Mouse (Mus musculus) heart, adult 2 months (tissue): ENCODE data around the gene Lrfn4. TPM values are rescaled to one million over a fixed set of nuclear protein-coding genes. Genes with fewer than 3 reads are reported as not detected.
A peak's percentile ranks its signal among the peaks of the same experiment; 100 is the strongest.

Experiments used
- DNase-seq, 2 experiments: peaks; one replicate each; pipeline ENCODE4 v3.0.0; 2021
- H3K27ac ChIP-seq: fragments of 200-600 bp; 2 replicates; pipeline ENCODE4 v1.8.1; 2022
- H3K27me3 ChIP-seq: fragments of 200-500 bp; 2 replicates; pipeline ENCODE4 v1.6.1; 2012; ENCODE audit warnings: mild to moderate bottlenecking, low read length, inconsistent platforms, mixed read lengths; ENCODE audit not compliant: control insufficient read depth, insufficient read depth
- H3K36me3 ChIP-seq: fragments of 200-500 bp; 2 replicates; pipeline ENCODE4 v1.6.1; 2012; ENCODE audit warnings: low read length, inconsistent platforms; ENCODE audit not compliant: control insufficient read depth, insufficient read depth
- H3K4me1 ChIP-seq: fragments of 200-500 bp; 2 replicates; pipeline ENCODE4 v1.6.1; 2011; ENCODE audit warnings: low read length; ENCODE audit not compliant: control insufficient read depth, insufficient read depth
- H3K4me3 ChIP-seq: fragments of 200-600 bp; 2 replicates; pipeline ENCODE4 v1.8.1; 2022
- H3K79me2 ChIP-seq: fragments of 200-500 bp; replicated peaks from 2 replicates; pipeline ENCODE4 v1.6.1; 2012; ENCODE audit warnings: mild to moderate bottlenecking, inconsistent platforms, low read length, moderate library complexity, mixed read lengths; ENCODE audit not compliant: control insufficient read depth, insufficient read depth
- H3K9ac ChIP-seq: fragments of 200-500 bp; 2 replicates; pipeline ENCODE4 v1.6.1; 2012; ENCODE audit warnings: low read depth, mild to moderate bottlenecking, control low read depth, inconsistent platforms, low read length, mixed read lengths
- CTCF ChIP-seq: fragments of 200-600 bp; IDR thresholded peaks from 2 replicates; pipeline ENCODE4 v1.8.1; 2022; ENCODE audit warnings: antibody characterized with exemption, mild to moderate bottlenecking, moderate library complexity
- EP300 ChIP-seq: fragments of 200-500 bp; IDR thresholded peaks from 2 replicates; pipeline ENCODE4 v1.6.1; 2011; ENCODE audit warnings: low read depth, low read length, control low read depth; ENCODE audit not compliant: insufficient read depth
- POLR2A ChIP-seq: fragments of 200-500 bp; IDR thresholded peaks from 2 replicates; pipeline ENCODE4 v1.6.1; 2011; ENCODE audit warnings: mild to moderate bottlenecking, low read depth, low read length, control low read depth; ENCODE audit not compliant: insufficient read depth
- WGBS: fragments of 180-500 bp; shearing (Covaris S2); methylation state at CpG from one replicate; pipeline ENCODE4 v1.1.7; 2018; 5-methylcytosine and 5-hydroxymethylcytosine counted together
- intact Hi-C: fragments of 180-260 bp; cut with DNase I; formaldehyde crosslinking; loops from one replicate; pipeline ENCODE4 v1.15.1; 2025
- long read RNA-seq: library from polyadenylated mRNA; stranded (forward); transcript quantifications from one replicate; pipeline ENCODE4 v2.0.0, GENCODE M21; 2021
- polyA plus RNA-seq: library from polyadenylated mRNA; depleted of rRNA; stranded (reverse); fragments of >200 nt; gene quantifications from 2 replicates; pipeline ENCODE4 v1.2.3, GENCODE M21; 2012; rRNA removed
- total RNA-seq, 2 experiments: library from RNA; stranded (reverse); gene quantifications; 2 replicates each; pipeline ENCODE4 v1.2.3; 2021

Lrfn4 gene
- total RNA-seq (1 to 10 TPM; 7.7 to 9.4 TPM), polyA plus RNA-seq (12.4 and 15.3 TPM in 2 replicates)
- long read RNA-seq, transcript Lrfn4-202 (3 exons, 2,918 nt): major isoform, 7 of 17 reads
- long read RNA-seq, partial matches to known transcripts: 1 of 17 reads
- long read RNA-seq, other reads (novel, unspliced or antisense): 5 of 17 reads

DNA sequence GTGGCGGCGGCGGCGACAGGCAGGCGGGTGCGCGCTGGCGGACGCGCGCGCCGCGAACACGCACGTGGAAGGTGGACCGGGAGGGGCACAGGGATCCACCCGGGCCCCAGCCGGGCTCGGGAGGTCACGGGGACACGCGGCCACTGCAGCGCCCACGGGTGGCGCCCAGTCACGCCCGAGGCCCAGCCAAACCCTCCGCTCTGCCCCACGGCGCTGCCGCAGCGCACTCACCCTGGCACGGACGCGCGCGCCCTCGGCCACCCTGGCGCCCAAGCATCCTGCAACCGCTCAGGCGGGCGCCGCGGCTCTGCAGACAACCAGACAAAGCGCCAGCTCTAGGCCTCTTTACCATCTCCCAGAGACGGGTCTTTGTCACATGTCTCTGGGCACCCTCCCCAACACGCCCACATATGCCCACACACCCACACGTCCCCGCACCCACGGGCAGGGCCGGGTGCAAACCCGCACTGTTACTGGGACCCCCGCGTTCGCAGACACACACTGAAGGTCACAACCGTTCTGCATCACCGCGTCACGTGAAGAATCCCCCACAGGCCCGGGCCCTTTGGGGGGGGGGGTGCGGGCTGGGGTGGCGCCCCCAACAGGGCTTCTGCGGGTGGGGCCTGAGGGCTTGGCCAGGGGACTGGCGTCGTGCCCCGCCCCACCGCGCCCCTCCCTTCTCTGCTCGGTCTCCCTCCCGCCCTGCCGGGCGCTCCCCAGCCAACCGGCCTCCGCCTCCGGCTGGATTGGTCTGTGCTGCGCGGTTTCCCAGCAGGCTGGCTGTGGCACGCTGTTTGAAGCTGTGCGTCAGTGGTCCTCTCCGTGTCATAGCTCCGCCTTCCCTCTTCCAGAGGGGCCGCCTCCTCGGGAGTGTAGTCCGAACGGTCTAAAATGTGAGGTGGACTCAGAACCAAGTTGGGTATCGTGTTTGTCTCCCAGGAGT lies at the start of gene Lrfn4:
Lrfn4 (minus strand) TSS at position 517 of the 943 bp plus-strand sequence.
- peak within 1 kb of the TSS; percentile 71 for H3K27ac ChIP-seq
- DNase-seq: peak; percentile 81 to 88
- WGBS: under 1% methylated on average over 70 of the region's 87 CpGs
- H3K9ac ChIP-seq: peak within 1 kb of the TSS; percentile 84
- H3K4me3 ChIP-seq: peak within 1 kb of the TSS; percentile 82
- H3K27me3 ChIP-seq: no peaks in the 10 kb centered on the region
- intact Hi-C loops: no loop called here
- peaks cover 2% of the 10 kb centered on the region; the same call in 1 of the 2 replicates for H3K4me1 ChIP-seq
- H3K79me2 ChIP-seq: no peaks in the 10 kb centered on the region
- H3K36me3 ChIP-seq: no peaks in the 10 kb centered on the region
- TF ChIP-seq POLR2A (peak; percentile 35), CTCF (peak; percentile 51), EP300 (0 out of 2 replicates have a peak, but pooled peaks have one; percentile 5)

DNA sequence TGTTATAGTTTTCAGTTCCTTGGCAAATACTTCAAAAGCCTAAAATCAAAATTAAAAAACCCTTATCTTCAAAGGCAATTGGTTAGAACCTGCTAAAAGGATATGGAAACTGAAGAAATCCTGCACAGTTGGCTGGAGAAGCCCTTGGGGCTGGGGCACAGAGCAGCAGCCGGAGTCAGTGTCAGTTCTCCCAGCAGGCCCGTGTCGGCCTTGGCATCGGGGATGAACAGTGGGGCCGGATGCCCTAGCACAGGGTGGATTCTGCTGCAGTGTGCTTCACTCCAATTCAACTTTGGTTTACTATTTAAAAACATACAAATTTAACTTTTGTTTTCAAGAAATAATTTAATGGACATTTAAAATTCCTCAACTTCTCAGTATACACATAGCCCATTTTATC lies 42.7 kb upstream of the Lrfn4 start:
- no peak overlapping the region for H3K27ac ChIP-seq
- no peak overlapping the region for H3K4me3 ChIP-seq
- no peak for TF ChIP-seq EP300
- no peak for TF ChIP-seq CTCF
- TF ChIP-seq POLR2A: no peak
- H3K4me1 ChIP-seq: no peaks in the 10 kb centered on the region
- peaks cover 2% of the 10 kb centered on the region; the same call in 1 of the 2 replicates for H3K27me3 ChIP-seq
- no peak overlapping the region for H3K9ac ChIP-seq
- WGBS: 91% methylated on average over 5 of the region's 5 CpGs
- intact Hi-C loops: no loop called here
- no peaks in the 10 kb centered on the region for H3K79me2 ChIP-seq
- DNase-seq: no peak
- no peaks in the 10 kb centered on the region for H3K36me3 ChIP-seq

DNA sequence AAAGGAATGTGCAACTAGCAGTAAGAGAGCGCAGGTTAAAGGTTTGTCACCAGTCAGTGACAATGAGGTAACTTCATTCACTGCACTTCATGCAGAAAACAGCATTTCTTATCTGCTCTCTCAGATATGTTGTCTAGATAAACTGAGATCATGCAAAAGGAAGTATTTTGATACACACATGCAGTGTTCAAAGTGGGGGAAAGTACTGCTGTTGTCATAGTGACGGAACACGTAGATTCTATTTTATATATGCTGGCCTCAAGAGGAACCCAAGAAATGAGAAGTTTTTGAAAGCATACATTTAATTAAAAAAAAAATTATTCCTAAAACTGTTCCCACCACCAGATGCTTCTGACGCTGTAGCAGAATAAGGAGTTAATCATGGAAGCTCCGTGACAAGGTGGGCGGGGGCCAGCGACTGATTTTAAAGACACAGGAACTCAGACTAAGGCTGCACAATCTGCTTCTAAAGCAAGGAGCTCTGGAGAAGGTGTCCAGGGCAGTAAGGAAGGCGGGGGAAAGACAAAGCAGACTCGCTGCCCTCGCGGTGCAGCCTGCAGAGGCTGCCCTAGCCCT lies 31.5 kb upstream of the Lrfn4 start:
- intact Hi-C loops: no loop called here
- WGBS: 71% methylated on average over 11 of the region's 11 CpGs

DNA sequence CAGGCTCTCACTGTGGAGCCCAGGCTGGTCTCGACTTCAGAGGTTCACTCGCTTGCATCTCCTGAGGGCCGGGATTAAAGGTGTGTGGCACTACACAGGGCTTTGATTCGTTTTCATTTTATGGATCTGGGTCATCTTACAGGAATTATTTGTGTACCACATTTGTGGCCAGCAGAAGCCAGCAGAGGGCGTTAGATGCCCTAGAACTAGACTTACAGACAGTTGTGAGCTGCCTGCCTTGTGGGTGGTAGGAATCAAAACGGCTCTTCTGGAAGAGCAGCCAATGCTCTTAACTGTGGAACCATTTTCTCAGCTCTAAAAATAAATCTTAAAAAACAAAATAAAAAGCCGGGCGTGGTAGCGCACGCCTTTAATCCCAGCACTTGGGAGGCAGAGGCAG lies 28.8 kb upstream of the Lrfn4 start:
- no peak overlapping the region for H3K9ac ChIP-seq
- H3K4me3 ChIP-seq: no peak overlapping the region
- DNase-seq: no peak
- no peaks in the 10 kb centered on the region for H3K27me3 ChIP-seq
- WGBS: 44% methylated on average over 10 of the region's 10 CpGs
- H3K4me1 ChIP-seq: no peaks in the 10 kb centered on the region
- H3K36me3 ChIP-seq: no peaks in the 10 kb centered on the region
- no peak overlapping the region for H3K27ac ChIP-seq
- intact Hi-C loops: no loop called here
- H3K79me2 ChIP-seq: no peaks in the 10 kb centered on the region
- TF ChIP-seq CTCF (0 out of 2 replicates have a peak, but pooled peaks have one; percentile 9), POLR2A (no peak), EP300 (no peak)

More for the DNA sequence above, 31.5 kb upstream of the Lrfn4 start:
- DNase-seq: no peak
- TF ChIP-seq POLR2A (no peak), EP300 (no peak), CTCF (no peak)
- Histone ChIP-seq H3K27me3 (no peaks in the 10 kb centered on the region), H3K36me3 (no peaks in the 10 kb centered on the region), H3K27ac (no peak overlapping the region), H3K9ac (no peak overlapping the region), H3K4me3 (no peak overlapping the region), H3K79me2 (no peaks in the 10 kb centered on the region), H3K4me1 (no peaks in the 10 kb centered on the region)

DNA sequence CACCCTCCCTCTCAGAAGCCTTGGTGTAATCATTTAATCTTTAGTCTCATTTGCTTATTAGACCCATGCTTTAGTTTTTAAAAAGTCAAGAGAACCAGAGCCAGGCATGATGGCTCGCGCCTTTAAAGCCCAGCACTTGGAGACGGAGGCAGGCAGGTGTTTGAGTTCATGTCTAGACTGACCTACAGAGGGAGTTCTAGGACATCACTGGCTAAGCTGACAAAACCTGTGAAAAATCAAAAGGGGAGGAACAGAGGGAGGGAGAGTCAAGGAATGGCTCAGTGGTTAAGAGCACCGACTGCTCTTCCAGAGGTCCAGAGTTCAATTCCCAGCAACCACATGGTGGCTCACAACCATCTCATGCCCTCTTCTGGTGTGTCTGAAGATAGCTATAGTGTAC lies 20.5 kb upstream of the Lrfn4 start:
- WGBS: 60% methylated on average over 4 of the region's 4 CpGs
- DNase-seq: no peak
- Histone ChIP-seq H3K79me2 (no peaks in the 10 kb centered on the region), H3K4me1 (no peaks in the 10 kb centered on the region), H3K27ac (no peak overlapping the region), H3K4me3 (no peak overlapping the region), H3K9ac (no peak overlapping the region), H3K36me3 (no peaks in the 10 kb centered on the region), H3K27me3 (peaks cover 2% of the 10 kb centered on the region; the same call in 1 of the 2 replicates)
- TF ChIP-seq CTCF: no peak
- no peak for TF ChIP-seq EP300
- TF ChIP-seq POLR2A: no peak
- intact Hi-C loops: no loop called here
